Mouse (Mus musculus): Measurements from ENCODE around the gene Gse1.

The Gse1 gene

GRCm38 (mm10) chr8:120376847-120377802, 148.9 kb downstream of the Gse1 start:
- DNase-seq (ENCODE audit: low spot score): no peak

DNA sequence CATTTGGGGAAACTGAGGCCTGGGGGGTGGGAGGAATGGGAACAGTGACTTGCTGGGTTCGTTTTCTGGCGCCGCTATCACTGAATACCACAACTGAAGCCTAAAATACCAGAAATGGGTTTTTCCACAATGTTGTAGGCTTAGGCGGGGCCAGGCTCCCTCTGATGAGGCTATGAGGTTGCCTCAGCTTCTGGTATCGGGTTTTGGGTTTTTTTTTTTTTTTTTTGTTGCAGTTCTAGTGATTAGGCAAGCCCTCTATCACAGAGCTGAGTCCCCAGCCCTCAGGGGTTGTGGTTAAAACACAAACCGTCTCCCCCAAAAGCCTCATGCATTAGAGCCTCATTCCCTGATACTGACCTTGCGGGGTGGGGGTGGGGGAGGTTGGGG, 149.5 kb downstream of the Gse1 start:
- DNase-seq (ENCODE audit: low spot score): no peak

DNA sequence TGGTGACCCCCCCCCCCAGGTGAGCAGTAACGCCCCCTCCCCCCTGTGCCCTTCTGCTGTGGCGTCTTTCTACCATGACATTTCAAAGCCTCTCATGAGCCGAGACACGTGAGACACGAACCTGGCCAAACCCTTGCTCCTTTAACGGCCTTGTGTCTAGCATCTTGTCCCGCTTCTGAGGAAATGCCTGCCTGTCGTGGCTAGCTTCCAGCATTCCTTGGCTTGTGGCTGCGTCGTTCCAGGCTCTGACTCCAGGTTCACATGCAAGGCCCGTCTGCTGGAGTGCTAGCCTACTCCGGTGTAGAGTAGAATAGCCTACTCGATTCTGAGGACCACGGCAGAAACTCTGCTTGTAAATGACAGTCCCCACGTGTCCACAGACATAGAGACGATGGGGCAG, 150.1 kb downstream of the Gse1 start:
- DNase-seq (ENCODE audit: low spot score): no peak

GRCm38 (mm10) chr8:120379015-120379414, 150.8 kb downstream of the Gse1 start:
- no peak for DNase-seq (ENCODE audit: low spot score)

DNA sequence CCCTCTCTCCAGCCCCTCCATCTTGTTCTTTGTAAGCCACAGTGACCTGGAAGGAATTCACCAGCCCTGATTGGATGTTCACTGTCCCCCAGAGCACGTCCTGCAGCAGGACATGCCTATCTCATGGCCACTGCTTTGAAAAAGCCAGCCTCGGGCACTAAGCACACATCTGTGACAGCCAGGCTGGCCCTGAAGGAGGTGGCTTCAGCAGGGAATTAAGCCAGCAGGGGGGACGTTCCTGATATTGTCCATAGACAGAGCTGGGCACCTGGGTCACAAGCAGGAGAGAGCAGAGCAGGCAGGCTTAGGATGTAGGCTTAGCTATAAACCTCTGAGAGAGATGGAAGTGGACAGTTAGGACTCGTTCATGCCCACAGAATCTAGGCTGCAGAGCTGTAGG, 153.6 kb downstream of the Gse1 start:
- no peak for DNase-seq (ENCODE audit: low spot score)

DNA sequence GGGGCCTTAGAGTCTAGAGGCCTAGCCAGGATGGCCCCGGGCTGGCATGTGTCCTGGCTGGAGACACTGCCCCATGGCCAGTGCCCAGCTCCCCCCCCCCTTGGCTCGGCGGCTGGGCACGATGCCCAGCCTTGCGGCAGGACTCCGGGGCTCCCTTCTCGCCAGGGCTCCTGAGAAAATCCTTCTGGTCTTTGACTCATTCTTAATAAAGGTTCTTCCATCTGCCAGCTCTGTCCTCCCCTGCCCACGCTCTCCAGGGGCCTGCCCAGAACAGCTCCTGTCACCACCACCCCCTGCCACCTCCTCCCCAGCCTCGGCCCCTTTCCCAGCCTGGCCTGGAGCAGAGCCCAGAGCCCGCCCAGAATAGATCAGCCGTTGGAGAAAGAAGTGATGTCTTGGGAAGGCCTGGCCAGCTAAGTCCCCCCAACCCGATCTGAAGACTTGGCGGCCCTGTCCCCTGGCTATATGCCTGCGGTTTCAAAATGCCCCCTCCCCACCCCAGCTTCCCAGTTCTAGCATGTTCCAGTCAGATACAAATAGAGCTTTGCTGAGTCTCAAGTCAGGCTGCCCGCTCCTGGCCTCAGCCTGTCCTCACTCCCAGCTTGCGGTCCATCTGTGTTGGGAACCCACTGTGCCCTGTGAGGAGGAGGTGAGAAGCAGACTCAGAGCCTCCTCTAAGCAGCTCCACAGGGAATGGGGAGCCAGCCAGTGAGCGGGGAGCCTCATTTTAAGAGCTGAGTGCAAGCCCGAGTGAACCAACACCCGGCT, 154.4 kb downstream of the Gse1 start:
- peak; percentile 77 for DNase-seq (ENCODE audit: low spot score)

DNA sequence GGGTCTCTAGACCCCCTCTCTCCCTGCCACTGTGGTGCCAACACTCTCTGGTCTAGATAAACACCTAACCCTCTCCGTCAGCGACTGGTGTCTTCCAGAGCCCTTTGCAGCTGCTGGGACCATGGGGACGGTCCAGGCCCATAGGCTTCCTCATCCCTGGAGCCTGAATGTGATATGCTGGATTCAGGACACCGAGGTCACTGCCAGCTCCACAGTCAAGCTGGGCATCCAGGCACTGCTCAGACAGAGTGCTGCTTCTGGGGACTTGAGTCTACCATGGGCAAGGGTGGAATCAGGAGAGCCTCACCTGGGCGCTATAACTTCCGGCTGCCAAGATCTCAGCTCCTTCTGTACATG, 154.9 kb downstream of the Gse1 start:
- DNase-seq (ENCODE audit: low spot score): no peak

- DNase-seq (ENCODE audit: low spot score): no peak
Measured at GRCm38 (mm10) chr8:120383713-120384112, 155.5 kb downstream of the Gse1 start.

DNA sequence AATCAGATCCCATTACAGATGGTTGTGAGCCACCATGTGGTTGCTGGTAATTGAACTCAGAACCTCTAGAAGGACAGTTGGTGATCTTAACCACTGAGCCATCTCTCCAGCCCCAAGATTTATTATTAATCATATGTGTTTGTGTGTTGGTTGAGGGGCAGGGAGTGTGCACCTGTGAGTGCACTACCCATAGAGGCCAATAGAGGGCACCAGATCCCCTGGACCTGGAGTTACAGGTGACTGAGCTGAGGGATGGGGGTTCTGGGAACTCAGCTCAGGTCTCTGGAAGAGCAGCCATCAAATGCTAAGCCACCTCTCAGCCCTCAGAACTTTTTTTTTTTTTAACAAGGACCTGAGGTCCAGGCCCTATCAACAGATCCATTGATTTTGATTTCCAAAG, 156.5 kb downstream of the Gse1 start:
- no peak for DNase-seq (ENCODE audit: low spot score)

- no peak for DNase-seq (ENCODE audit: low spot score)
Measured at GRCm38 (mm10) chr8:120388246-120388645, 160.0 kb downstream of the Gse1 start.

DNA sequence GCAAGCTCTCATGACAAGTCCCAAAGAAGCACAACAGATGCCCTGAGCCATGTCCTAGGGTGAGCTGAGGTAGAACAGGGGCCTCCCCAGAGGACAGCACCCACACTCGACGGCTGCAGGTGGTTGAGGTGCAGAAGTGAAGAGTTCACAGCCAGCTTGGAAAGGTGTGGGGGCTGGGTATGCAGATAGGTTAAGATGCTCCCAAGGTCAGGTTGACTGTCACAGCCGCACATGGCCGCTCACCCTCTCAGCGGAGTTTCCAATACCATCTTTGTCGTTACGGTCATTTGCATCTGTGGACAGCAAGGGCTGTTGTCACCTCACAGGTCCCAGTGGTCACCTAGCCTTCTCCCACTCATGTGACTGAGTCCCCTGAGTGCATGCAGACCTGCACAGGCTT, 162.3 kb downstream of the Gse1 start:
- DNase-seq (ENCODE audit: low spot score): no peak

DNA sequence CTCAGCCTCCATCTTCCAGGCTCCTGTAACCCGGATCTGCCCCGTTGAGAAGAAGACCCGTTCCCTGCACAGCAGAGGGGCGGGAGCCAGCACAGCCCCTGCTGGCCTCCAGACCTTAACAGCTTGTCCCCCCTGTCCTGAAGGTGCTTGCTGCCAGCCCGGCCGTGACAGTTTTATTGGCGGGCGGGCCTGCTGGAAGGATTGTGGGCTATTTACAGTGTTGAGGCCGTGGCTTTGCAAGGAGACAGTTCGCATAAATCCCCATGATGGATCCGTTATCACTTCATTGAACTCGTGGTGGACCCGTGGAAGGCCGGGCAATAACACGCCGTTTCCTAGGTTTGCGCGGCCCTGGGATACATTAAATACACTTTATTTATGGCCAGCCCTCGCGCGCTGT, 163.6 kb downstream of the Gse1 start:
- DNase-seq (ENCODE audit: low spot score): no peak

DNA sequence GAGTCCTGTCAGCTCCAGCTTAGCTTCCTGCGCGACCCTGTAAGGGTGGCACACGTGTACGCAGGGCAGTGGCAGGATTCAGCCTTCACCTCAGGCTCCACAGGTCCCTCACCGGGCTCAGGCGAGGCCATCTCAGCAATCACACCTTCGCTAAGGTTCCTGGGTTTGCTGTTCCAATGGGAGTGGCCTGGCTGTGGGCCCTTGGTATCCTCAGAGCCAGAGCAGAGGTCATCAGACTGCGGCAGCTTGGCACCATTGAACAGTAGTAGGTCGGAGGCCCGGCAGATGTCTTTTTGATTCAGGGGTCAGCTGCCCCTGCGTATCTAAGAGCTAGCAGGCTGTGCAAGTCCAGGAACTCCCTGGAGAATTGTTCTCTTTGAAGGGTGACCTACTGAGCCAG, 164.8 kb downstream of the Gse1 start:
- DNase-seq (ENCODE audit: low spot score): no peak

- no peak for DNase-seq (ENCODE audit: low spot score)
Measured at GRCm38 (mm10) chr8:120393871-120394275, 165.6 kb downstream of the Gse1 start.

DNA sequence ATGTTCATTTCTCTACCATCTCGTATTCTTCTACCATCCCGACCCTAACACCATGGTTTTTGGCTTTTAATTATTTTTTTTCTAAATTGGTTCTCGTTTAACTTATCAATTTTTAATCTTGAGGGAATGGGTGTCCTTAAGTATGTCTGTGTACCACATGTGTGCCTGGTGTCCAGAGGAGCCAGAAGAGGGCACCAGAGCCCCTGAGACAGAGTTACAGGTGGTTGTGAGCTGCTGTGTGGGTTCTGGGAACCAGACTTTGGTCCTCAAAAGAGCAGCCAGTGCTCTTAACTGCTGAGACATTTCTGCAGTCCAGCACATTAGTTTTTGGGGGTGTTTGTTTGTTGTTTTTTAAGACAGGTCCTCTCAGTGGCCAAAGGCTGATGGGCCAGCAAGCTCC, 167.6 kb downstream of the Gse1 start:
- DNase-seq (ENCODE audit: low spot score): no peak

- DNase-seq (ENCODE audit: low spot score): no peak
Measured at GRCm38 (mm10) chr8:120396756-120397155, 168.5 kb downstream of the Gse1 start.

DNA sequence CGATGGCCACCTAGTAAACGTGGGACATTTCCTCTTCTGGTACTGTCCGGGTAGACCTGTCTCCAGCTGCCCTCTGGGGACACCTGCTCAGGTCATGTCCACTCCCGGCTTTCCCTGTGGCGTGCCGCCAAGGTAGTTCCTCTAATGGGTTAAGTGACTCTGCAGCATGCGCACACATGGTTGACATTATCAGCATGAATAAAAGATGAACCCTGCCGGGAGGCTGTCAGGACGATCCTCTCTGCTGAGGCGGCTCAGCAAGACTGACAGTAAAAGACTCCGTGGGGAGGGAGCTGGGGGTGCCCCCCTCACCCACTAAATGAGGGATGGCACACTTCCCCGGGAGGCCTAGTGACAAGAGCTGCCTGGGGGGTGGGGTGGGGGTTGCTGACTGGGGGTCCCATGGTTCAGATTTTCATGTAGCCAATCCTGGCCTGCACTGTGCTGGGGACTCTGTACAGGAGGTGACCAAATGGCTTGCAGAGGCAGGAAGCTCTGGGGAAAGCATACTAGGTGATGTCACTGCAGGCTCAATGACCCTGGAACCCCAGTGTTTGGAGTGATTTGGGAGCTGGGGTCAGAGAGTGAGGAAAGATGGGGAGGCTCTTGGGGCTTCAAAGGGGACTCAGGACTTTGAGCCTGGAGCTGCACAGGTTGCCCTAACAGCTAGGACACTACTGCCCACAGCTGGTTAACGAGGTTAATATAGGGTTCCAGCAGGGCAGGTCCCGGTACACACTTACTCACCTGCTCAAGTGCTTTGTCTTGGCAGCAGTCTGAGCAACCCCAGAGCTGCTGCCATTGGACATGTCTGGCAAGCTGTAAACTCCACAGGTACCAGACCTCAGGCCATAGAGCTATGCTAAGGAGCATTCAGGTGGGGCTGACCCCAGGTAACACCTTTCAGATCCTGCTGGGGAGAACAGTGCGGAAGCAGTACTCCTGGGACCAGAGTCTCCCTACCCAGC, 169.5 kb downstream of the Gse1 start:
- DNase-seq (ENCODE audit: low spot score): no peak

GRCm38 (mm10) chr8:120399212-120399934, 171.1 kb downstream of the Gse1 start:
- no peak for DNase-seq (ENCODE audit: low spot score)

DNA sequence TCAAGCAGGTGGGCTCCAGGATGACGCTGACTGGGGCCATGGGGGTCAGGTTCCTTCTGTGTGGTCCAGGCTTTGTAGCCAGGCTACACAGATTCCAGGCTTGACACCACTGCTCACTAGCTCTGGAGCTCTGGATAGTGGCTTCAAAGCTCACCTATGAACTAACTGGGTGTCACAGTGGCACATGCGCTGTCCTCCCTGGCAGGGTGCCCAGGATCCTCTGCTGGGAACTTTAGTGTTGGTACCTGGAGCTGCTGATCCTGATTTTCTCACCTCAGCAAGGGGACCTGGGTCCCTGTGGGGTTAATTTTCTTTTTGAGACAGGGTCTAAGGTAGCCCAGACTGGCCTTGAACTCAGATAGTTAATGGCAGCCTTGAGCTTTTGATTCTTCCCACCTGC, 173.0 kb downstream of the Gse1 start:
- DNase-seq (ENCODE audit: low spot score): no peak

DNA sequence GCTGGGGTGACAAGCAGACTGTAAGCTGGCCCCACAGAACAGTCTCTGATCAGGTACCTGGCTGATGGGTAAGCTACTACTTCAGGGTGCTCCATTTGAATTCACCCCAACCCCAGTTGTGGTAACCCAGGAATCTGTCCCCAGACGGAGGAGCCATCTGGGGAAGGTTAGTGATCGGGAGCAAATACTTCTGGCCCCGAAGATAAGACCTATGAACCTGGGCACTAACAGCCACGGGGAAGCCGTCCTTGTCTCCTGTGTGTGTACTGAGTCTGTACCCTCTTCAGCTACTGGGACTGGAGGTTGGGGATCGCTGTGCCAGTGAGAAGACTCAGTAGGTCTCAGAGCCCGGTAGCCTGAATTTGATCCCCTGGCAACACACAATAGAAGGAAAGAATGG, 173.5 kb downstream of the Gse1 start:
- no peak for DNase-seq (ENCODE audit: low spot score)

GRCm38 (mm10) chr8:120403606-120404269, 175.5 kb downstream of the Gse1 start:
- no peak for DNase-seq (ENCODE audit: low spot score)
